Mouse (Mus musculus): ENCODE data around the gene Zfp131. TPM values are rescaled to one million over a fixed set of nuclear protein-coding genes. Genes with fewer than 3 reads are reported as not detected.

The Zfp131 gene
- total and polyA plus RNA-seq, 3 experiments, result 20.0 to 59.1 (median 43.7) TPM

GRCm38 (mm10) chr13:119789851-119790717, 605 bp downstream of the Zfp131 start:
- ATAC-seq (ENCODE audit: extremely low read depth, insufficient number of reproducible peaks, low FRiP score, poor library complexity, severe bottlenecking) (peak; percentile 70), DNase-seq (ENCODE audit: low spot score) (peak; percentile 57)
- peaks cover 35% of the 10 kb centered on the region for H3K36me3 ChIP-seq (replicated peaks)
- H3K9me3 ChIP-seq (replicated peaks), result no peaks in the 10 kb centered on the region
- peaks cover 24% of the 10 kb centered on the region for H3K4me1 ChIP-seq (ENCODE audit: insufficient read depth, low read depth, low read length)
- TF ChIP-seq TAL1 (conservative IDR thresholded peaks at IDR 0.05; ENCODE audit: low read depth, low read length) (no peak), POLR2AphosphoS5 (IDR thresholded peaks at IDR 0.05; ENCODE audit: insufficient replicate concordance, low read depth, low read length) (no peak), GATA1 (IDR thresholded peaks at IDR 0.05; ENCODE audit: borderline replicate concordance, low read length) (no peak), CTCF (IDR thresholded peaks at IDR 0.05; ENCODE audit: low read depth, low read length) (no peak), GATA2 (IDR thresholded peaks at IDR 0.05; ENCODE audit: borderline replicate concordance, low read depth, low read length) (no peak)
- peak overlapping the region; percentile 84 for H3K4me3 ChIP-seq (ENCODE audit: low read depth, low read length)
- no peaks in the 10 kb centered on the region for H3K27me3 ChIP-seq (ENCODE audit: insufficient read depth, low read length)

- no peak for DNase-seq (ENCODE audit: low spot score)
- TF ChIP-seq GATA2 (IDR thresholded peaks at IDR 0.05; ENCODE audit: borderline replicate concordance, low read depth, low read length) (no peak), CTCF (IDR thresholded peaks at IDR 0.05; ENCODE audit: low read depth, low read length) (no peak), POLR2AphosphoS5 (IDR thresholded peaks at IDR 0.05; ENCODE audit: insufficient replicate concordance, low read depth, low read length) (no peak), TAL1 (conservative IDR thresholded peaks at IDR 0.05; ENCODE audit: low read depth, low read length) (no peak), GATA1 (IDR thresholded peaks at IDR 0.05; ENCODE audit: borderline replicate concordance, low read length) (no peak)
- H3K4me1 ChIP-seq (ENCODE audit: insufficient read depth, low read depth, low read length), result peaks cover 9% of the 10 kb centered on the region
- H3K36me3 ChIP-seq (replicated peaks), result peaks cover 83% of the 10 kb centered on the region
- no peaks in the 10 kb centered on the region for H3K27me3 ChIP-seq (ENCODE audit: insufficient read depth, low read length)
- ATAC-seq (ENCODE audit: extremely low read depth, insufficient number of reproducible peaks, low FRiP score, poor library complexity, severe bottlenecking), result no peak
- H3K4me3 ChIP-seq (ENCODE audit: low read depth, low read length), result no peak overlapping the region
- no peaks in the 10 kb centered on the region for H3K9me3 ChIP-seq (replicated peaks)
Measured at GRCm38 (mm10) chr13:119783581-119783980, 7.1 kb downstream of the Zfp131 start.

DNA sequence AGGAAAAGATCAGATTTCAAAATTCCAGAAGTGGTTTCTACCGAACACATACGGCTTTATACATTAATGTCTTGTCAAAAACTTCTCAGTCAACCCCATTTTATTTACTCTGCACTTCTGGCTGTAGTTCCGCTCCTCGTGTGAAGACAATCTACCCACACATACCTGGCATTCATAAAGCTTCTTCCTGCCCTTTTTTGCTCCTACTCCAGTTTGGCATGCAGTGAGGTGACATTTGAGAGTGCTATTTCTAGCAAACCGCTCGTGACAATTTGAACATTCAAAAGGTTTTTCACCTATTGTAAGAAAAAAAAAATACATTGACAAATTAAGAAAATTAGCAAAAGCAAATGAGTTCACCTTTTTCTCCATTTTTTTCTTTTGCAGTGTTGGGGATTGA, 22.1 kb downstream of the Zfp131 start:
- no peak for DNase-seq (ENCODE audit: low spot score)
- no peaks in the 10 kb centered on the region for H3K27me3 ChIP-seq (ENCODE audit: insufficient read depth, low read length)
- H3K4me1 ChIP-seq (ENCODE audit: insufficient read depth, low read depth, low read length), result peaks cover 5% of the 10 kb centered on the region; the same call in 1 of the 2 replicates
- TF ChIP-seq CTCF (IDR thresholded peaks at IDR 0.05; ENCODE audit: low read depth, low read length) (no peak), POLR2AphosphoS5 (IDR thresholded peaks at IDR 0.05; ENCODE audit: insufficient replicate concordance, low read depth, low read length) (no peak), TAL1 (conservative IDR thresholded peaks at IDR 0.05; ENCODE audit: low read depth, low read length) (no peak), GATA1 (IDR thresholded peaks at IDR 0.05; ENCODE audit: borderline replicate concordance, low read length) (no peak), GATA2 (IDR thresholded peaks at IDR 0.05; ENCODE audit: borderline replicate concordance, low read depth, low read length) (no peak)
- ATAC-seq (ENCODE audit: extremely low read depth, insufficient number of reproducible peaks, low FRiP score, poor library complexity, severe bottlenecking), result no peak
- H3K9me3 ChIP-seq (replicated peaks), result no peaks in the 10 kb centered on the region
- H3K36me3 ChIP-seq (replicated peaks), result peaks cover 91% of the 10 kb centered on the region
- H3K4me3 ChIP-seq (ENCODE audit: low read depth, low read length), result no peak overlapping the region

DNA sequence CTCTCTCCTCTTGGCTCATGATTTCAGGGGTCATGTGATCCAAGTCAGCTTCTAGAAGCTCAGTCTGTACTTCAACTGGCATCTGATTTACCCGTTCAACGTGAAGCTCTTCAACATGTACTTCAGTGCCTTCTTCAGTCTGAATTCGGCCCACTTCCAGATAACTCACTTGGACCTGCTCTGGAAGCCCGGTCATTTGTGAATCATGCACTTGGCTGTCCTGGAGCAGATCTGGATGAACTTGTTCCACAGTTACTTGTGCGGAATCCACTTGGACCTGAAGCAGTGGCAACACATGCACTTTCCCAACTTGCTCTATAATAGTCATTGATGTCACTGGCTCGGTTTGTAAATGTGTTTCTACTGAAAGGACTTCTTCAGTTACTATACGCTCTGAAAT, 24.2 kb downstream of the Zfp131 start:
- H3K27me3 ChIP-seq (ENCODE audit: insufficient read depth, low read length), result no peaks in the 10 kb centered on the region
- H3K4me3 ChIP-seq (ENCODE audit: low read depth, low read length), result no peak overlapping the region
- no peak for DNase-seq (ENCODE audit: low spot score)

DNA sequence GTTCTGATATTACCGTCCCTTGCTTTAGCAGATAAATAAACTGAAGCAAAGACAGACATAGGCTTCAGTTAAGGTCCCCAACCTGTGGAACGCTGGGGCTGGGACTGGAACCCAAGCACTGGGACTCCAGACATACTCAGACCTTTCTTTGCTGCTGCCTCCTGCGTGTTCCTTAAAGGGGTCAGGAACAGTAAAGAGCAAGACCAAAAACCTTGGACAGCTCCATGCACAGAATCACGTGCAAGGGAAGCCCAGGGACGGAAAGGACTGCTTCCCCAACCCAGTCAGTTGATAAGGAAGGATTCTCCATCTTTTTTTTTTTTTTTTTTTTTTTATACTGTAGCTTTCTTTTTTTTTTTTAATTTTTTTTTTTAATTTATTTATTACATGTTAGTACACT, 33.9 kb downstream of the Zfp131 start:
- Histone ChIP-seq H3K4me1 (ENCODE audit: insufficient read depth, low read depth, low read length) (no peaks in the 10 kb centered on the region), H3K4me3 (ENCODE audit: low read depth, low read length) (no peak overlapping the region), H3K27me3 (ENCODE audit: insufficient read depth, low read length) (peaks cover 10% of the 10 kb centered on the region), H3K9me3 (replicated peaks) (no peaks in the 10 kb centered on the region), H3K36me3 (replicated peaks) (peaks cover 31% of the 10 kb centered on the region)
- no peak for ATAC-seq (ENCODE audit: extremely low read depth, insufficient number of reproducible peaks, low FRiP score, poor library complexity, severe bottlenecking)
- TF ChIP-seq CTCF (IDR thresholded peaks at IDR 0.05; ENCODE audit: low read depth, low read length), result no peak
- no peak for TF ChIP-seq GATA1 (IDR thresholded peaks at IDR 0.05; ENCODE audit: borderline replicate concordance, low read length)
- TF ChIP-seq POLR2AphosphoS5 (IDR thresholded peaks at IDR 0.05; ENCODE audit: insufficient replicate concordance, low read depth, low read length), result no peak
- no peak for TF ChIP-seq GATA2 (IDR thresholded peaks at IDR 0.05; ENCODE audit: borderline replicate concordance, low read depth, low read length)
- DNase-seq (ENCODE audit: low spot score), result no peak

More for the DNA sequence above, 24.2 kb downstream of the Zfp131 start:
- Histone ChIP-seq H3K9me3 (replicated peaks) (no peaks in the 10 kb centered on the region), H3K4me1 (ENCODE audit: insufficient read depth, low read depth, low read length) (peaks cover 4% of the 10 kb centered on the region; the same call in 1 of the 2 replicates), H3K36me3 (replicated peaks) (peaks cover 80% of the 10 kb centered on the region)
- TF ChIP-seq TAL1 (conservative IDR thresholded peaks at IDR 0.05; ENCODE audit: low read depth, low read length) (no peak), GATA2 (IDR thresholded peaks at IDR 0.05; ENCODE audit: borderline replicate concordance, low read depth, low read length) (no peak), POLR2AphosphoS5 (IDR thresholded peaks at IDR 0.05; ENCODE audit: insufficient replicate concordance, low read depth, low read length) (no peak), GATA1 (IDR thresholded peaks at IDR 0.05; ENCODE audit: borderline replicate concordance, low read length) (no peak), CTCF (IDR thresholded peaks at IDR 0.05; ENCODE audit: low read depth, low read length) (no peak)
- no peak for ATAC-seq (ENCODE audit: extremely low read depth, insufficient number of reproducible peaks, low FRiP score, poor library complexity, severe bottlenecking)

DNA sequence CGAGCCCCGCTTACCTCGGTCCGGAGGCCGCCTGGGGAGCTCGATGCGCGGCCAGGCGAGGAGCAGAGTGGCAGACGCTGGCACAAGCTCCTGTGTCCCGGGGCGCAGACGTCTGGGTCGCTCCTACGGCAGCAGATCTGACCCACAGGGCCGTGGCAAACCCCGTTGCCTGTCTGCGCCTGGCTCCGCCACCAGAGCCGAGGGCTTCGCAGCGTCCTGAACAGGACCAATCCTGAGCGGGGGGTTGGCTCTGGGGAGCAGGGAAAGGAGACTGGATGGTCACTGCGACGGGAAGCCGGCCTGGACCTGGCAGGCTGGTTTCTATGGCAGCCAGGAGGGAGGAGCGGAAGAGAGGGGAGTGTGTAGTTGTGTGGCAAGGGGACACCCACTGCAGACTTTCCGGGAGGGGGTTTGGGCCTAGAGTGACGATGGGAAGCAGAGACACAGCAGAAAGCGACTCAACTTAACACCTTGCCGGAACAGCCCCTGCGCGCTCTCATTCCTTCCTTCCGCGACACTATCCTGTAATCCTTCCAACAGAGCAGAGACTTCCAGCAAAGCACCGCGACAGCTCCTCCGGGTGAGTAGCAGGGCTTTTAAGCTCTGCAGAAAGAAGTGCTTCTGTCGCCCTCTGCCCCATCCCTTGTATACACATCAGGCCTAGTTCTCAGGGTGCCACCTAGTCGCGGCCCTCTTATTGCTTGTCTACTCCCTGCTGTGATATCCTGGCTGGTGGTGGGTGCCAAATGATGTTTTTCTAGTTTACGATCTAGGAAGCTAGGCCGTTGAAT, 34.8 kb downstream of the Zfp131 start, which contains the start of gene Nim1k:
Gene Nim1k, minus strand, starts transcription at position 202 of the 791 bp plus-strand sequence.
- no peak within 1 kb of the TSS for H3K4me3 ChIP-seq (ENCODE audit: low read depth, low read length)
- no peak for ATAC-seq (ENCODE audit: extremely low read depth, insufficient number of reproducible peaks, low FRiP score, poor library complexity, severe bottlenecking)
- H3K36me3 ChIP-seq (replicated peaks), result peaks cover 21% of the 10 kb centered on the region
- H3K27me3 ChIP-seq (ENCODE audit: insufficient read depth, low read length), result peaks cover 10% of the 10 kb centered on the region
- TF ChIP-seq TAL1 (conservative IDR thresholded peaks at IDR 0.05; ENCODE audit: low read depth, low read length), result no peak
- no peak for DNase-seq (ENCODE audit: low spot score)
- H3K9me3 ChIP-seq (replicated peaks), result no peaks in the 10 kb centered on the region
- H3K4me1 ChIP-seq (ENCODE audit: insufficient read depth, low read depth, low read length), result no peaks in the 10 kb centered on the region

Measured in G1E (cell line).